Mouse (Mus musculus) frontal cortex, postnatal 10 days (tissue): ENCODE data around the gene Sdhc.
"Not testable (repeated sequence)": the region's sequence is repeated elsewhere in the genome, so short reads cannot be mapped to it uniquely, and the experiment has no call there.

Experiments used
- DNase-seq, 2 experiments: peaks; one replicate each; pipeline ENCODE4 v3.0.0; 2022; ENCODE audit warnings: low spot score in 2 of 2, mixed read lengths in 1 of 2

Sdhc gene

DNA sequence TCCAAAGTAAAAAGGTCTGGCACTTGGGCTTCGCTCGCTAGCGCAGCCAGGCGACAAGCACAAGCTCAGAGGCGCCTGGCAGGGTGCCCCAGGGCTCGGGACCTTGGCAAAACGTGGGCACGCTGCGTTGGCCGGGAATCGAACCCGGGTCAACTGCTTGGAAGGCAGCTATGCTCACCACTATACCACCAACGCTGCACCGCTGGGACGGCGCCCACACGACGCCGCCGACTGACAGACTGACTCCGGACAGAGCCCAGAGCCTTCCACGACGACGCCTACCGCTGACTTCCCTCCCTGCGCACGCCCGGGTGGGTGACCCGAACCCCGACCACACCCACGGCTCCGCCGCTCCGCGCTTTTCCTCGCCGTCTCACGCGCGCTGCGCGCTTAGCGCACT, 70.6 kb downstream of the Sdhc start:
- not testable (repeated sequence) for DNase-seq

DNA sequence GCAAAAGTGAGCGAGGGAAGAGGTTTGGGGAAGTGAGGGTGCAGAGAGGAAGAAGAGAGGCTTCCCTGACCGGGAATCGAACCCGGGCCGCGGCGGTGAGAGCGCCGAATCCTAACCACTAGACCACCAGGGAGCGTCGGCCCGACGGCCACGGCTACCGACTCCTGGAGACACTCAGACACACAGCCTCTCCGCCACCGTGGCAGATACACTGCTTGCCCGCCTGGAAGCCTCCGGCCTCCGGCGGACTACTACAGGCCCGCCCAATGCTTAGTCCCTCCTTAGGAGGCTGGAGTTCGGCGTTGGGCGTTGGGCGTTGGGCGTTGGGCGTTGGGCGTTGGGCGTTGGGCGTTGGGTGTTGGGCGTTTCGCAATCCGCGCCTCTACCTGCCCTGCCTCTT, 71.1 kb downstream of the Sdhc start:
- not testable (repeated sequence) for DNase-seq

DNA sequence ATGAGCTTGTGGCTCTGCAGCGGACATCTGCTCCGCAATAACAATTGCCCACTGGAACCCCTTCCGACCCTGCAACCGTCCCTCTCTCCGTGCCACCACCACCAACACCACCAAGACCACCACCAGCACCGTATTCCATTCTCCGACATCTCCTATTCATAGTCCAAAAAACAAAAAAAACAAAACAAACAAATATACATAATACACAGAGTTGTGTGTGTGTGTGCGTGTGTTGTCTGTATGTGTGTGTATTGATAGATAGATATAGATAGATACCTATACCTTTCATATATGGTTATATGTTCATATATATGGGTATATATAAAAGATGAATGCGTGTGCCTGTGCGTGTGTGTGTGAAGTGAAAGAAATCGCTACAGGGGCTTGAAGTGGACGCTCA, 72.0 kb downstream of the Sdhc start:
- DNase-seq: not testable (repeated sequence)

DNA sequence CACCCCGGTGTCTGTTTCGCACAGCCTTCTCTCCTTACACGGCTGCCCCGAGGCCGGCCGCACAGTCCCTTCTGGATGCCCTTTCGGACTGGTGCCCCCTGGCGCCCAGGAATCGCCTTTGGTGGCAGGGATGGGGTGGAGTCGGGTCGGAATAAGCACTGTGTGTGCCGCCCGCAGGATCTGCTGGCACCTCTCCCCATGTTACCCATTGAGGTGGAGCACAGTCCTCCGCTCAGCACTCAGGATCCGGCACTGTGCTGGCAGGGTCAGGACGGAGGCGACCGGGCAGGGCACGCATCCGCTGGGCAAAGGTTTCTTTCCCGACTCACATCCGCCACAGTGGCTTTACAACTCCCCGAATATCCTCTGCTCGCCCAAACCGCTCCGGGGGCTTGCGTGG, 72.4 kb downstream of the Sdhc start:
- peak; percentile 24 to 49 for DNase-seq

DNA sequence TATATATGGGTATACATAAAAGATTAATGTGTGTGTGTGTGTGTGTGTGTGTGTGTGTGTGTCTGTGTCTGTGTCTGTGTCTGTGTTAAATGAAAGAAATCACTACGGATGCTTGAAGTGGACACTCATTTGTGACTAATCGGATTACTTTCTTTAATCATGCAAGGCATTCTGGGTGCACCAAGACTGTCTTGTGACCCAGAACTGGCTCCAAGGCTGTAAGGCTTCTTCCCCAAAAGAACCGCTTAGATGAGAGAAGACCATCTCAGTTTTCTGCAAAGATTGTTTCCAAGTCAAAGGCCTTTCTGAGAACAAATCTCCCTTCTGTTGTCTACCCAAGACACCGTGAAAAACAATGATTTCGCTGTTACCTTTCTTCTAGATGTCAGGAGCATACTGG, 73.2 kb downstream of the Sdhc start:
- DNase-seq: not testable (repeated sequence)
